Mouse (Mus musculus) small intestine, adult 2 months (tissue): Measurements from ENCODE around the gene Zfp738.
"Not testable (repeated sequence)": the region's sequence is repeated elsewhere in the genome, so short reads cannot be mapped to it uniquely, and the experiment has no call there.

ENCODE experiments used
- CTCF ChIP-seq: fragments of 200-500 bp; IDR thresholded peaks from 2 replicates; pipeline ENCODE4 v1.5.1; 2012; ENCODE audit warnings: low read depth, mild to moderate bottlenecking, control low read depth, inconsistent platforms, low read length, moderate library complexity, mixed read lengths; ENCODE audit not compliant: insufficient replicate concordance, insufficient read length; ENCODE audit errors: extremely low read depth
- POLR2A ChIP-seq: fragments of 200-500 bp; IDR thresholded peaks from 2 replicates; pipeline ENCODE4 v1.6.1; 2012; ENCODE audit warnings: low read depth, mild to moderate bottlenecking, control low read depth, inconsistent platforms, low read length, moderate library complexity

DNA sequence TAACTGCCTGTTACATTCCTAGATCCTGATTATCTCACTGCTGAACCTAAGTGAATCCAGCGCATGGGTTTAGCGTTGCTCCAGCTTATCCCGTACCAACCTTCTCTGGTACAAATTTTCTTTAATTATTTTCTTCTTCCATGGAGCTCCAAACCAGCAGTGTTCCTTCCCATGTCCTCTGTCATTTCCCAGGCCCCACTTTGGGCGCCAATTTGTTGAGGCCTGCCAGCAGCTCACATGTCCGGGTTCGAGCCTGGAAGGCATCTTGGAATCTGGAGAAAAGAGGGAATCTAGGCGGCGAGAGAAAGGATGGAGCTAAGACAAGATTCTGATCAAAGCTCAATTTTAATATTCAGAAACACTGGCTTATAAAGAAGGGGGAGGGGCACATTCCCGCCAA is 47.5 kb upstream of the Zfp738 start:
- TF ChIP-seq POLR2A, CTCF: not testable (repeated sequence)
